Mouse (Mus musculus): ENCODE results near the gene Sdccag8.

The Sdccag8 gene

GRCm38 (mm10) chr1:177013776-177014175, 199.3 kb downstream of the Sdccag8 start:
- no peak for DNase-seq

GRCm38 (mm10) chr1:177014346-177014745, 199.9 kb downstream of the Sdccag8 start:
- no peak for DNase-seq

GRCm38 (mm10) chr1:177014921-177015439, 200.5 kb downstream of the Sdccag8 start:
- no peak for DNase-seq

GRCm38 (mm10) chr1:177015917-177016316, 201.5 kb downstream of the Sdccag8 start:
- no peak for DNase-seq

GRCm38 (mm10) chr1:177016729-177017128, 202.3 kb downstream of the Sdccag8 start:
- no peak for DNase-seq

- DNase-seq: no peak
These were observed 204.3 kb downstream of the Sdccag8 start for GRCm38 (mm10) chr1:177018750-177019149.

- DNase-seq: no peak
These were observed 205.2 kb downstream of the Sdccag8 start for GRCm38 (mm10) chr1:177019668-177020067.

- DNase-seq: no peak
These were observed 208.3 kb downstream of the Sdccag8 start for GRCm38 (mm10) chr1:177022751-177023150.

GRCm38 (mm10) chr1:177027706-177028105, 213.2 kb downstream of the Sdccag8 start:
- DNase-seq: no peak

- no peak for DNase-seq
These were observed 214.6 kb downstream of the Sdccag8 start for GRCm38 (mm10) chr1:177029032-177029431.

- no peak for DNase-seq
These were observed 216.2 kb downstream of the Sdccag8 start for GRCm38 (mm10) chr1:177030669-177031068.

- DNase-seq: no peak
These were observed 216.7 kb downstream of the Sdccag8 start for GRCm38 (mm10) chr1:177031196-177031595.

- DNase-seq: no peak
These were observed 217.8 kb downstream of the Sdccag8 start for GRCm38 (mm10) chr1:177032233-177032632.

GRCm38 (mm10) chr1:177035460-177035859, 221.0 kb downstream of the Sdccag8 start:
- DNase-seq: no peak

GRCm38 (mm10) chr1:177038383-177038782, 223.9 kb downstream of the Sdccag8 start:
- no peak for DNase-seq

- DNase-seq: no peak
These were observed 224.7 kb downstream of the Sdccag8 start for GRCm38 (mm10) chr1:177039093-177039674.

- DNase-seq: no peak
These were observed 225.6 kb downstream of the Sdccag8 start for GRCm38 (mm10) chr1:177040058-177040457.

- DNase-seq: peak; percentile 94
These were observed 231.4 kb downstream of the Sdccag8 start for GRCm38 (mm10) chr1:177045885-177046284.

- DNase-seq: no peak
These were observed 232.5 kb downstream of the Sdccag8 start for GRCm38 (mm10) chr1:177046963-177047362.

- DNase-seq: no peak
These were observed 234.3 kb downstream of the Sdccag8 start for GRCm38 (mm10) chr1:177048773-177049172.

GRCm38 (mm10) chr1:177051366-177051963, 237.0 kb downstream of the Sdccag8 start:
- no peak for DNase-seq

GRCm38 (mm10) chr1:177054891-177055290, 240.4 kb downstream of the Sdccag8 start:
- DNase-seq: no peak

- DNase-seq: no peak
These were observed 247.3 kb downstream of the Sdccag8 start for GRCm38 (mm10) chr1:177061761-177062160.

GRCm38 (mm10) chr1:177065732-177066131, 251.3 kb downstream of the Sdccag8 start:
- no peak for DNase-seq
